Mouse (Mus musculus) midbrain, embryonic 14.5 days (tissue): ENCODE results near the gene Cyp2b19. TPM values are rescaled to one million over a fixed set of nuclear protein-coding genes. Genes with fewer than 3 reads are reported as not detected.
"Not testable (repeated sequence)": the region's sequence is repeated elsewhere in the genome, so short reads cannot be mapped to it uniquely, and the experiment has no call there.

ENCODE experiments used
- ATAC-seq: fragments of 200-750 bp; cut with Nextera tagmentation; 2 replicates; pipeline ENCODE4 v1.8.0; 2017; ENCODE audit warnings: moderate number of reproducible peaks, moderate library complexity; ENCODE audit not compliant: low FRiP score, low TSS enrichment
- DNase-seq: peaks from one replicate; pipeline ENCODE4 v3.0.0-alpha.2; 2015
- H3K27ac ChIP-seq: fragments of 300-500 bp; sonication (generic); replicated peaks from 2 replicates; pipeline ENCODE4 v1.5.1; 2014; ENCODE audit warnings: mild to moderate bottlenecking, low read depth, low read length, moderate library complexity
- H3K27me3 ChIP-seq: fragments of 300-500 bp; sonication (generic); 2 replicates; pipeline ENCODE4 v1.6.1; 2014; ENCODE audit warnings: low read length, control low read depth, mixed read lengths; ENCODE audit not compliant: control insufficient read depth, insufficient read depth
- H3K36me3 ChIP-seq: fragments of 300-500 bp; sonication (generic); 2 replicates; pipeline ENCODE4 v1.6.1; 2014; ENCODE audit warnings: low read length, control low read depth; ENCODE audit not compliant: control insufficient read depth, insufficient read depth
- H3K4me1 ChIP-seq: fragments of 300-500 bp; sonication (generic); 2 replicates; pipeline ENCODE4 v1.6.1; 2014; ENCODE audit warnings: mild to moderate bottlenecking, antibody characterized with exemption, low read length, control low read depth; ENCODE audit not compliant: control insufficient read depth, insufficient read depth
- H3K4me2 ChIP-seq: fragments of 300-500 bp; sonication (generic); 2 replicates; pipeline ENCODE4 v1.6.1; 2014; ENCODE audit warnings: mild to moderate bottlenecking, low read length, moderate library complexity
- H3K4me3 ChIP-seq: fragments of 300-500 bp; sonication (generic); replicated peaks from 2 replicates; pipeline ENCODE4 v1.5.1; 2014; ENCODE audit warnings: low read depth, low read length
- H3K9ac ChIP-seq: fragments of 300-500 bp; sonication (generic); replicated peaks from 2 replicates; pipeline ENCODE4 v1.6.1; 2014; ENCODE audit warnings: mild to moderate bottlenecking, low read length, moderate library complexity
- H3K9me3 ChIP-seq: fragments of 300-500 bp; sonication (generic); 2 replicates; pipeline ENCODE4 v1.6.1; 2016; ENCODE audit warnings: low read length, control low read depth, mixed read lengths; ENCODE audit not compliant: control insufficient read depth
- WGBS: fragments of 180-500 bp; shearing (Covaris S2); extraction: QIAGEN DNeasy Blood & Tissue Kit; methylation state at CpG from one replicate; pipeline ENCODE4 v1.1.7; 2014; 5-methylcytosine and 5-hydroxymethylcytosine counted together
- polyA plus RNA-seq: library from polyadenylated mRNA; unstranded; fragments of >200 nt; fragmentation: Nextera tagmentation; extraction: Ambion mirVana; gene quantifications from 2 replicates; pipeline ENCODE4 v1.2.1, GENCODE M21; 2014

Gene Cyp2b19
- polyA plus RNA-seq, 1 experiment from 2014 or later: 0.78 TPM

DNA sequence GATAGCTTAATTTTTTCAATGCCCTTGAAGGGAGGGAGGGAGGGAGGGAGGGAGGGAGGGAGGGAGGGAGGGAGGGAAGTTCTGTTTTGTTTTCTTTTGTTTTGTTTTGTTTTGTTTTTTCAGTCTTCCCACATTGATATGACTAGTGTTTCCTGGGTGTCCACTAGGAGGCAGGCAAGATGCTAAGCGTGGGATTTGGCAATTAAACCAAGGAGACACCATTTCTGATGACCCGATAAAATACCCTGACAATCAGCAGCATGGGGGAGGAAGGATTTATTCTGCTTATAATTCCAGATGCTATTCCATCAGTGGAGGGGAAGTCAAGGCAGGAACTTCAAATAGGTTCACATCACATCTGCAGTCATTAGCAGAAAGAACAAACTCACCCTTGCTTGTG, 20.9 kb downstream of the Cyp2b19 start:
- ATAC-seq (no peak), DNase-seq (peak; percentile 2)
- no peaks in the 10 kb centered on the region for H3K36me3 ChIP-seq
- no peaks in the 10 kb centered on the region for H3K27me3 ChIP-seq
- no peaks in the 10 kb centered on the region for H3K9me3 ChIP-seq
- H3K4me2 ChIP-seq: no peak overlapping the region
- WGBS: 56% methylated on average over 2 of the region's 2 CpGs
- 0 out of 2 replicates have a peak, but pooled peaks cover 6% of the 10 kb centered on the region for H3K4me1 ChIP-seq
- no peak overlapping the region for H3K9ac ChIP-seq
- no peak overlapping the region for H3K4me3 ChIP-seq
- H3K27ac ChIP-seq: no peak overlapping the region

DNA sequence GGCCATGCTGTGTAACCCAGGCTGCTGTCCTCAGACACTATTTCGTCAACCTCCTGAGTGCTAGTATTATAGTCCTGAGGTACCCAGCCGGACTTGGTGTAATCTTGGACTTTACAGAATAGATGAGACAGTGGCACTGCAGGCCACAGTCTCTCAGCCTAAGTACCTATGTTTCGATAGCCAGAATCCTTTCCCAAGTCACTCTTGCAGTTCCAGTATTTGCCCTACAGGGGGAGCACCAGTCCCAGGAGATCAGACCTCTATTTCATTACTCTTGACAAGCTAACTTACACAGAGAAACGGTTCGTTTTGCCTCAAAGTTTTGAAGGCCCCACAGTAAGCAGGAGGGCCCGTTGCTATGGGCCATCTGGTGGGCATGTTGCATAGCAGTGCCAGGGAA, 21.5 kb downstream of the Cyp2b19 start:
- H3K27ac ChIP-seq: no peak overlapping the region
- no peaks in the 10 kb centered on the region for H3K36me3 ChIP-seq
- no peaks in the 10 kb centered on the region for H3K9me3 ChIP-seq
- no peak overlapping the region for H3K4me3 ChIP-seq
- 38% methylated on average over 6 of the region's 6 CpGs for WGBS
- no peak for ATAC-seq
- DNase-seq: peak; percentile 66
- 0 out of 2 replicates have a peak, but pooled peaks cover 6% of the 10 kb centered on the region for H3K4me1 ChIP-seq
- H3K4me2 ChIP-seq: no peak overlapping the region
- no peaks in the 10 kb centered on the region for H3K27me3 ChIP-seq
- no peak overlapping the region for H3K9ac ChIP-seq

DNA sequence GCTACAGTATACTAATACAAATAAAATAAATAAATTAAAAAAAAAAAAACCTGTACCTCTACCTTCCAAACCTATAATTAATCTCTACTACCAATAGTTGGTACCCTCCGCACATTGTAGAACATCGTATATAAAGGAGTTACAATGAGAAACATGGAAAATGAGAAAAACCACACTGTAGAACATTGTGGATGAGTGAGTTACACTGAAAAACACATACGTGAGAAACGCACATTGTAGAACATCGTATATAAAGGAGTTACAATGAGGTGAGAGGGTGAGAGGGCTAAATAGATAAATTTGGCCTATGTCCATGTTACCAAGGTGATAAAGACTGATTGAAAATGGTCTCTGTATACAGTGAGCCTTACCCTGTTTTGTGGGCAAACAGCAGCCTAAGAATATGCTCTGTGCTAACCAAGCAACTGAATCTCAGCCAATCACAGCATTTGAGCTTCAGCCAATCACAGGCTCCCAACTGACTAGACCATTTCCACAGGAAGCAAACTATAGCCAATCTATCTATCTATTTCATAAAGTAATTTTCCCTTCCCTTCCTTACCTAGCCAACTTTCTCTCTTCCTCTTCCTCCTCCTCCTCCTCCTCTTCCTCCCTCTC, 23.0 kb downstream of the Cyp2b19 start:
- Histone ChIP-seq H3K4me1 (0 out of 2 replicates have a peak, but pooled peaks cover 6% of the 10 kb centered on the region), H3K27ac (no peak overlapping the region), H3K36me3 (no peaks in the 10 kb centered on the region), H3K27me3 (no peaks in the 10 kb centered on the region), H3K9ac (no peak overlapping the region), H3K4me3 (no peak overlapping the region), H3K4me2 (peak overlapping the region; percentile 47; the same call in 1 of the 2 replicates), H3K9me3 (no peaks in the 10 kb centered on the region)
- peak; percentile 45 for DNase-seq
- ATAC-seq: peak; percentile 80
- 85% methylated on average over 5 of the region's 5 CpGs for WGBS

- Histone ChIP-seq H3K4me2 (peak overlapping the region; percentile 47), H3K4me3 (peak overlapping the region; percentile 15; the same call in 1 of the 2 replicates), H3K9me3 (no peaks in the 10 kb centered on the region), H3K9ac (peak overlapping the region; percentile 18; the same call in 1 of the 2 replicates), H3K36me3 (no peaks in the 10 kb centered on the region), H3K27ac (no peak overlapping the region), H3K27me3 (no peaks in the 10 kb centered on the region), H3K4me1 (0 out of 2 replicates have a peak, but pooled peaks cover 6% of the 10 kb centered on the region)
- peak; percentile 88 for DNase-seq
- WGBS: 1% methylated on average over 11 of the region's 11 CpGs
- ATAC-seq: peak; percentile 86
Observed at GRCm38 (mm10) chr7:26780510-26780909, 23.6 kb downstream of the Cyp2b19 start.

DNA sequence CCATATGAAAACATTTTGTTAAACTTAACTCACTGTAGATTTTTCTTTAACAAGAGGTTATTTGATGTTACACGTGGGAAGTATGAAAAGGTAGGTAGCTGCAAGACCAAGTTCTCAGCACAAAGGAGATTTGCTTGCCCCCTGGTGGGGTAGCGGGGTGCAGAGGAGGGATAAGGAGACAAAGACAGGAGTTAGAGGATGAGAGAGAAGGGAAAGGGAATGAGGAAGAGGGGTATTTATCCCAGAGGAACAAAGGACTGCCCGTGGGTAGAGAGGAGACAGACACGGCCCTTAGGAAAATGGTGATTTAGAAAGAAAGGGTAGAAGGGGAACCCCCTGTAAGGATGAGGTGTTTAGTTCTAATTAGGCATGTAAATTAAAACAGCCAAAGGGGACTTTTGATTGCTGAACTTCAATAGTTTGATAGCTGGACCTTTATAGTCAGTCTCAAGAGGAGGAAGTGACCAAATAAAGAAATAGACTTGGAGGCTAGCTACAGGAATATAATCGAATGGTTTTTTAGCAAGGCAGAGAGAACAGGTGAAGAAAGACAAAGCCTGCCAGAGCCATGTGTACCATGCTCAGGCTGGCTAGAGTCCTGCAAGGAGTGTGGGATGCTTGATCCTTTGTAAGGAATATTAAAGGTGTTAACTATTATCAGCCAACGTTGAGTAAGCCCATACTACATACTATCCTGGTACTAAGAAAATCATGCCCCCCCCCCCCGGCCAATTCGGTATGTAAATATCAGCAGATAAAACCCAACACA, 24.2 kb downstream of the Cyp2b19 start:
- no peak; the same call in 1 of the 2 replicates for ATAC-seq
- H3K27ac ChIP-seq: peak overlapping the region; percentile 58
- no peaks in the 10 kb centered on the region for H3K36me3 ChIP-seq
- H3K9me3 ChIP-seq: no peaks in the 10 kb centered on the region
- peak overlapping the region; percentile 47 for H3K4me2 ChIP-seq
- peak; percentile 49 for DNase-seq
- H3K4me1 ChIP-seq: 0 out of 2 replicates have a peak, but pooled peaks cover 6% of the 10 kb centered on the region
- 7% methylated on average over 8 of the region's 8 CpGs for WGBS
- 0 out of 2 replicates have a peak overlapping the region, but pooled peaks have one; percentile 15 for H3K4me3 ChIP-seq
- H3K9ac ChIP-seq: peak overlapping the region; percentile 18; the same call in 1 of the 2 replicates
- H3K27me3 ChIP-seq: no peaks in the 10 kb centered on the region

- H3K4me3 ChIP-seq: no peak overlapping the region
- H3K27me3 ChIP-seq: no peaks in the 10 kb centered on the region
- H3K4me1 ChIP-seq: 0 out of 2 replicates have a peak, but pooled peaks cover 6% of the 10 kb centered on the region
- no peaks in the 10 kb centered on the region for H3K9me3 ChIP-seq
- WGBS: 18% methylated on average over 8 of the region's 8 CpGs
- ATAC-seq (no peak), DNase-seq (no peak)
- H3K36me3 ChIP-seq: no peaks in the 10 kb centered on the region
- no peak overlapping the region for H3K4me2 ChIP-seq
- no peak overlapping the region for H3K9ac ChIP-seq
- no peak overlapping the region for H3K27ac ChIP-seq
Observed at GRCm38 (mm10) chr7:26781767-26782131, 24.8 kb downstream of the Cyp2b19 start.

DNA sequence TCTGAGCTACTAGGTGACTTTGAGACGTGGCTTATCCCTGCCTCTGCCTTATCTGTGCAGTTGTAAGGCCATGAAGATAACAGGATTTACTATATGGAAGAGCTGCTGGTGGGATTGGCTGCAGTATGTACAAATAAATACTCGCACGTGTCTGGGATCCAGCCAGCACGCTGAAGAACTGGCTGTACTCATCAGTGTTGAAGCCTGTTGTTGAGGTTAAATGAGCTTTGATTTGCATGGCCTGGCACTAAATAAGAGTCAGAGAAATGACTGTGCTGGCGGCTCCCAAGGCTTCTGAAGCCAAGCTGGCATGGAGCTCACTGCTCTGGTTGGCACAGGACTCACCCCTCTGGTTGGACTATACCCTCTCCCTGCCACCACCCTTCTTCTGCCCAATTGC, 26.2 kb downstream of the Cyp2b19 start:
- Histone ChIP-seq H3K4me2 (no peak overlapping the region), H3K4me3 (no peak overlapping the region), H3K36me3 (no peaks in the 10 kb centered on the region), H3K9ac (no peak overlapping the region), H3K9me3 (no peaks in the 10 kb centered on the region), H3K27me3 (no peaks in the 10 kb centered on the region), H3K27ac (no peak overlapping the region), H3K4me1 (0 out of 2 replicates have a peak, but pooled peaks cover 6% of the 10 kb centered on the region)
- DNase-seq: no peak
- no peak for ATAC-seq
- WGBS: 82% methylated on average over 5 of the region's 5 CpGs

- 64% methylated on average over 1 of the region's 1 CpGs for WGBS
- not testable (repeated sequence) for ATAC-seq, H3K4me3 ChIP-seq
Observed at GRCm38 (mm10) chr7:26786013-26786412, 29.1 kb downstream of the Cyp2b19 start.

More at GRCm38 (mm10) chr7:26786013-26786412, 29.1 kb downstream of the Cyp2b19 start:
- H3K27ac ChIP-seq, H3K4me1 ChIP-seq, H3K27me3 ChIP-seq, H3K4me2 ChIP-seq, H3K9me3 ChIP-seq, H3K9ac ChIP-seq, H3K36me3 ChIP-seq, DNase-seq: not testable (repeated sequence)
